Mouse (Mus musculus) kidney, adult 2 months (tissue): ENCODE results near the gene Strn4. TPM values are rescaled to one million over a fixed set of nuclear protein-coding genes. Genes with fewer than 3 reads are reported as not detected.

ENCODE experiments used
- DNase-seq: peaks from one replicate; pipeline ENCODE4 v3.0.0; 2021
- H3K27ac ChIP-seq: fragments of 200-500 bp; 2 replicates; pipeline ENCODE4 v1.5.1; 2012; ENCODE audit warnings: low read depth, low read length, control low read depth, inconsistent platforms; ENCODE audit not compliant: insufficient read depth
- H3K27me3 ChIP-seq: fragments of 200-500 bp; replicated peaks from 2 replicates; pipeline ENCODE4 v1.6.1; 2012; ENCODE audit warnings: mild to moderate bottlenecking, moderate library complexity, low read length, inconsistent platforms; ENCODE audit not compliant: control insufficient read depth, insufficient read depth
- H3K36me3 ChIP-seq: fragments of 200-500 bp; 2 replicates; pipeline ENCODE4 v1.6.1; 2012; ENCODE audit warnings: mild to moderate bottlenecking, moderate library complexity, low read length, inconsistent platforms; ENCODE audit not compliant: control insufficient read depth, insufficient read depth
- H3K4me1 ChIP-seq: fragments of 200-500 bp; 2 replicates; pipeline ENCODE4 v1.6.1; 2011; ENCODE audit warnings: low read length; ENCODE audit not compliant: control insufficient read depth, insufficient read depth
- H3K4me3 ChIP-seq: fragments of 200-500 bp; 2 replicates; pipeline ENCODE4 v1.5.1; 2011; ENCODE audit warnings: mild to moderate bottlenecking, low read depth, low read length, control low read depth; ENCODE audit not compliant: insufficient read depth
- CTCF ChIP-seq: fragments of 200-500 bp; conservative IDR thresholded peaks from 2 replicates; pipeline ENCODE4 v1.5.1; 2011; ENCODE audit warnings: low read depth, mild to moderate bottlenecking, control low read depth, low read length, moderate library complexity, mixed read lengths; ENCODE audit not compliant: insufficient read depth, insufficient read length
- POLR2A ChIP-seq: fragments of 200-500 bp; IDR thresholded peaks from one replicate; pipeline ENCODE4 v1.6.1; 2011; ENCODE audit warnings: low read depth, low read length, control low read depth
- WGBS: fragments of 180-500 bp; shearing (Covaris S2); methylation state at CpG from one replicate; pipeline ENCODE4 v1.1.7; 2018; 5-methylcytosine and 5-hydroxymethylcytosine counted together
- polyA plus RNA-seq: library from polyadenylated mRNA; depleted of rRNA; stranded (reverse); fragments of >200 nt; gene quantifications from 2 replicates; pipeline ENCODE4 v1.2.3, GENCODE M21; 2012

The Strn4 gene
- polyA plus RNA-seq, 1 experiment, result 94.4 TPM

DNA sequence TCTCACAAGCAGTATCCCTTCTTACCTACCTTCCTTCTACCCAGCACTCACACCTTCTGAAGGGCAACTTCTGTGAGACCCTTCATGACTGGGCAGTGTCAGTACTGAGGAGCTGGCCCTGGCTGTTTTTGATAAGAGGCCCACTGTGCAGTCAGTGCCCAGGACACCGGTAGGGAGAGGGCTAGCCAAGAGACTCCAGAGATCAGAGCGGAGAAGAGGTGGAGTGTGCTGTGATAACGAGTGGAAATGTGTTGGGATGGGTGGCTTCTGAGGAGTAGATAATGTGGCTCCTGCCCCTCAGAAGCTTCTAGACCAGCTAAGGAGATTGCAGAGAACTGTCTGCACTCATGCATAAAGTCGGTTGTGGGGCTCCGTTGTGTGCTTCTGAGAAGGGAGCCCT, 4.1 kb downstream of the Strn4 start:
- no peaks in the 10 kb centered on the region for H3K27me3 ChIP-seq
- no peak for TF ChIP-seq CTCF
- no peak for TF ChIP-seq POLR2A
- H3K4me3 ChIP-seq, result no peak overlapping the region
- DNase-seq, result no peak
- peaks cover 18% of the 10 kb centered on the region; the same call in 1 of the 2 replicates for H3K4me1 ChIP-seq
- H3K36me3 ChIP-seq, result no peaks in the 10 kb centered on the region
- H3K27ac ChIP-seq, result no peak overlapping the region
- 67% methylated on average over 5 of the region's 5 CpGs for WGBS

- Histone ChIP-seq H3K27ac (no peak overlapping the region), H3K4me3 (no peak overlapping the region), H3K36me3 (no peaks in the 10 kb centered on the region), H3K27me3 (no peaks in the 10 kb centered on the region), H3K4me1 (peaks cover 18% of the 10 kb centered on the region; the same call in 1 of the 2 replicates)
- WGBS, result 49% methylated on average over 5 of the region's 5 CpGs
- TF ChIP-seq POLR2A (no peak), CTCF (no peak)
- no peak for DNase-seq
Observed at GRCm38 (mm10) chr7:16820271-16820763, 4.6 kb downstream of the Strn4 start.

GRCm38 (mm10) chr7:16821091-16821490, 5.4 kb downstream of the Strn4 start:
- peaks cover 18% of the 10 kb centered on the region; the same call in 1 of the 2 replicates for H3K4me1 ChIP-seq
- no peak overlapping the region for H3K27ac ChIP-seq
- no peak for DNase-seq
- TF ChIP-seq CTCF (no peak), POLR2A (no peak)
- no peaks in the 10 kb centered on the region for H3K36me3 ChIP-seq
- H3K4me3 ChIP-seq, result no peak overlapping the region
- no peaks in the 10 kb centered on the region for H3K27me3 ChIP-seq
- WGBS, result 41% methylated on average over 3 of the region's 3 CpGs

- Histone ChIP-seq H3K27ac (no peak overlapping the region), H3K36me3 (no peaks in the 10 kb centered on the region), H3K4me1 (peaks cover 18% of the 10 kb centered on the region; the same call in 1 of the 2 replicates), H3K27me3 (no peaks in the 10 kb centered on the region), H3K4me3 (no peak overlapping the region)
- TF ChIP-seq POLR2A, result no peak
- no peak for TF ChIP-seq CTCF
- DNase-seq, result no peak
- WGBS, result 69% methylated on average over 4 of the region's 4 CpGs
Observed at GRCm38 (mm10) chr7:16821669-16822101, 6.0 kb downstream of the Strn4 start.

- 69% methylated on average over 5 of the region's 5 CpGs for WGBS
- Histone ChIP-seq H3K27me3 (no peaks in the 10 kb centered on the region), H3K27ac (no peak overlapping the region), H3K4me3 (no peak overlapping the region), H3K4me1 (peaks cover 11% of the 10 kb centered on the region; the same call in 1 of the 2 replicates), H3K36me3 (no peaks in the 10 kb centered on the region)
- no peak for DNase-seq
- no peak for TF ChIP-seq CTCF
- no peak for TF ChIP-seq POLR2A
Observed at GRCm38 (mm10) chr7:16823734-16824133, 8.0 kb downstream of the Strn4 start.

- peaks cover 7% of the 10 kb centered on the region; the same call in 1 of the 2 replicates for H3K4me1 ChIP-seq
- H3K27me3 ChIP-seq, result no peaks in the 10 kb centered on the region
- no peak overlapping the region for H3K27ac ChIP-seq
- no peaks in the 10 kb centered on the region for H3K36me3 ChIP-seq
- DNase-seq, result peak; percentile 52
- WGBS, result 81% methylated on average over 10 of the region's 10 CpGs
- TF ChIP-seq CTCF (0 out of 2 replicates have a peak, but pooled peaks have one; percentile 25), POLR2A (no peak)
- H3K4me3 ChIP-seq, result no peak overlapping the region
Observed at GRCm38 (mm10) chr7:16825785-16826184, 10.1 kb downstream of the Strn4 start.

DNA sequence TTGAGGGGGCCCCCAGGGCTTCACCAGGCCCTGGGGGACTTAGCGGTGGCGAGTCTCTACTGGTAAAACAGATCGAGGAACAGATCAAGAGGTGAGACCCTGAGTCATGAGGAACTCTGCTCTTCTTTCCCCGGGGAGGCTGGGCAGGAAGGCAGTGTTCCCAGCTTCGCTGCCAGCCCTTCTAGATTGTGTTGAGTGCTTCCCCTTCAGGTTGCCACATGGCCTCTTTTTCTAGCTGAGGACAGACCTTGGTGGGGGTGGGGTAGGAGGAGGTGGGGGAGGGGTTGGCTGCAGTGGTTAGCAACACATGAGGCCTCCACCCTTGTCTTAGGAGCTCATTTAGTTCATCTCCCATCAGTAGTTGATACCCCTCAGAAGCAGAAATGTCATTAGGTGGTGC, 10.9 kb downstream of the Strn4 start:
- WGBS, result 67% methylated on average over 5 of the region's 5 CpGs
- H3K27ac ChIP-seq, result no peak overlapping the region
- TF ChIP-seq POLR2A (no peak), CTCF (no peak)

More for the DNA sequence above, 10.9 kb downstream of the Strn4 start:
- Histone ChIP-seq H3K27me3 (no peaks in the 10 kb centered on the region), H3K4me3 (no peak overlapping the region), H3K36me3 (0 out of 2 replicates have a peak, but pooled peaks cover 1% of the 10 kb centered on the region), H3K4me1 (no peaks in the 10 kb centered on the region)
- no peak for DNase-seq
